Mouse (Mus musculus) testis, adult 2 months (tissue): ENCODE data around the gene Mustn1.

ENCODE experiments used
- CTCF ChIP-seq: fragments of 200-500 bp; IDR thresholded peaks from 2 replicates; pipeline ENCODE4 v1.5.1; 2012; ENCODE audit warnings: low read depth, mild to moderate bottlenecking, inconsistent platforms, low read length, moderate library complexity; ENCODE audit not compliant: control insufficient read depth, insufficient read depth, insufficient replicate concordance
- POLR2A ChIP-seq: fragments of 200-500 bp; IDR thresholded peaks from 2 replicates; pipeline ENCODE4 v1.6.1; 2012; ENCODE audit warnings: low read depth, mild to moderate bottlenecking, inconsistent platforms, low read length, moderate library complexity; ENCODE audit not compliant: control insufficient read depth

GRCm38 (mm10) chr14:30902628-30903027 lies 23.6 kb downstream of the Mustn1 start:
- TF ChIP-seq POLR2A (no peak), CTCF (no peak)
